Mouse (Mus musculus): ENCODE measurements around the gene Tbc1d10a. TPM values are rescaled to one million over a fixed set of nuclear protein-coding genes. Genes with fewer than 3 reads are reported as not detected.

The Tbc1d10a gene
- polyA plus RNA-seq, 1 experiment from 2014 or later = 41.0 TPM

DNA sequence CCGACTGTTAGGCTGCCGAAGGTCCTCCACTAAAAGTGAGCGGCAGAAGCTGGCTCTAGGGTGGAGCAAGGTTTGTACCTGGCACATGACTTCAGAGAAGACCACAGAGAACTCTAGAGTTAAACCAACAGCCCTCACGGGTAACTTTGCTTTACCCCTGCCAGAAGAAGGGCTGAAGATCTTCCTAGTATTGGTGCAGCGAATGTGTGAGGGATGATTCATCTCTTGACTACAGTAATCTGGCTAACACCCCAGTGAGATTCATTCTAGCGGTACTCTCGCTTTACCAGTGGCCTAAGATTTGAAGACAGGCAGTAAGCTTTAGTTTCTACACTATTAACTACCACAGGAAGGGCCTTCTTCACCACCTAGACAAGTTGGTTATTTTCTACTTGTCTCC lies 19.4 kb downstream of the Tbc1d10a start:
- WGBS = 87% methylated on average over 7 of the region's 7 CpGs
- H3K27me3 ChIP-seq (replicated peaks; ENCODE audit: control insufficient read depth, insufficient read depth, low read length) = no peaks in the 10 kb centered on the region
- ATAC-seq = no peak
- no peak overlapping the region for H3K27ac ChIP-seq (ENCODE audit: low read depth, low read length)
- no peaks in the 10 kb centered on the region for H3K9me3 ChIP-seq (ENCODE audit: control insufficient read depth, low read length)
- H3K36me3 ChIP-seq (ENCODE audit: control insufficient read depth, insufficient read depth, low read length) = peaks cover 8% of the 10 kb centered on the region
- no peak overlapping the region for H3K9ac ChIP-seq (ENCODE audit: low read depth, low read length)
- H3K4me3 ChIP-seq (ENCODE audit: low read length) = no peak overlapping the region
- no peak overlapping the region for H3K4me2 ChIP-seq (ENCODE audit: low read length)
- H3K4me1 ChIP-seq (ENCODE audit: control insufficient read depth, insufficient read depth, low read depth, low read length) = no peaks in the 10 kb centered on the region

DNA sequence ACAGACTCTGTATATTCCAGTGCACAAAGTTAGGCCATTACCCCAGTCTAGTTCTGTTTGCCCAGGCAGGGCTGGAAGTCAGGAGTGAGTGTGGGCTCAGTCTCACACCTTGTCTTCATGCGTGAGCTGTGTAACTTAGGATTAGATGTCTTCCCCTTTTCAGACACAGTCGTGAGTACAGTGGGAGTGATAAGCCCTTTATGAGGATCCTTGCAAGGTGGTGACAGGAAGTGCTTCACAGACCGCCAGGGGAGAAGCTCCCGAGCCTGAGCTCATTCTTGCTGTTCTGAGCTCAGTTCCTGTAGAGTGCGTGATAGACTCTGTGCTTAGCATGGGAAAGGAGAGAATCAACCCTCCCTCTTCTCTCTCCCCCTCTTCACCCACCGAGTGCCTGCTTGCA lies 20.0 kb downstream of the Tbc1d10a start:
- 89% methylated on average over 6 of the region's 6 CpGs for WGBS
- Histone ChIP-seq H3K4me2 (ENCODE audit: low read length) (no peak overlapping the region), H3K9ac (ENCODE audit: low read depth, low read length) (no peak overlapping the region), H3K27me3 (replicated peaks; ENCODE audit: control insufficient read depth, insufficient read depth, low read length) (no peaks in the 10 kb centered on the region), H3K4me3 (ENCODE audit: low read length) (no peak overlapping the region), H3K9me3 (ENCODE audit: control insufficient read depth, low read length) (no peaks in the 10 kb centered on the region), H3K4me1 (ENCODE audit: control insufficient read depth, insufficient read depth, low read depth, low read length) (no peaks in the 10 kb centered on the region), H3K27ac (ENCODE audit: low read depth, low read length) (no peak overlapping the region), H3K36me3 (ENCODE audit: control insufficient read depth, insufficient read depth, low read length) (peaks cover 8% of the 10 kb centered on the region)
- ATAC-seq = no peak

DNA sequence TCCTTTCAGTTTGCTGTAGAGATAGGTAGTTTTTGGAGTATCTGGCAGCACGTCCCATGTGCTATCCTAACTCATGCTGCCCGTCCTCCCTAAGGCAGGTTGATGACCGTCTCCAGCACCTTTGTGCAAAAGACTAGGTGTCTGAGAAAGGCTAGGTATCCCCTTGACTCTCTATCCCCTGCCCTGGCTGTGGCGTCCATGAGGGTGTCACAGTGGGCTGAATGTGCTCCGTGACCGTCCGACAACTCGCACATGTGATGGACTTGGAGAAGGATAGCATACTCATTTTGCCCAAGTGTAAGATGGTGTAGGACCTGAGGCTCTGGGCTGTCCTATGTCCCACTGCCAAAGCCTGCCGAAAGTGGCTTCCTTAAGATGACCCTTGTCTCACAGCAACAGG lies 21.1 kb downstream of the Tbc1d10a start:
- no peaks in the 10 kb centered on the region for H3K4me1 ChIP-seq (ENCODE audit: control insufficient read depth, insufficient read depth, low read depth, low read length)
- H3K27ac ChIP-seq (ENCODE audit: low read depth, low read length) = no peak overlapping the region
- H3K4me2 ChIP-seq (ENCODE audit: low read length) = no peak overlapping the region
- no peaks in the 10 kb centered on the region for H3K9me3 ChIP-seq (ENCODE audit: control insufficient read depth, low read length)
- no peak for ATAC-seq
- H3K4me3 ChIP-seq (ENCODE audit: low read length) = no peak overlapping the region
- H3K27me3 ChIP-seq (replicated peaks; ENCODE audit: control insufficient read depth, insufficient read depth, low read length) = no peaks in the 10 kb centered on the region
- peaks cover 14% of the 10 kb centered on the region for H3K36me3 ChIP-seq (ENCODE audit: control insufficient read depth, insufficient read depth, low read length)
- no peak overlapping the region for H3K9ac ChIP-seq (ENCODE audit: low read depth, low read length)
- WGBS = 95% methylated on average over 9 of the region's 9 CpGs

DNA sequence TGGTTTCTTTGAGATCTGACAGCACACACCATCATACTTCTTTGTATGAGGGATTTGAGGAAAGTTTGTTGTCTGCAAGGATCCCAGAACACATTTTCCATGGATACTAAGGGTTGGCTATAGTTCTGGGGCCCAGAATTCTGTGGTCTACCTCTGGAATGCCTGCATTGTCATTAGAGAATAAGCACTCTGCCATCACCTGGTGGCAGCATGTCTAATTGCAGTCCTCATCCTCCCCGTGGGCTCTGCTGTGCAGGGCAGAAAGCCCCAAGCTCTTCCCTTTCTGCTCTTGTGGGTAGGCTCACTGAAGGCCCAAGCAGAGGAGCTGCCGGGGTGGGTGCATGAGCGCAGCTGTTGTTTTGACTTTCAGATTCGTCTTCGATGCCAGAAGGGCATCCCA lies 23.0 kb downstream of the Tbc1d10a start:
- H3K4me2 ChIP-seq (ENCODE audit: low read length) = no peak overlapping the region
- H3K27me3 ChIP-seq (replicated peaks; ENCODE audit: control insufficient read depth, insufficient read depth, low read length) = no peaks in the 10 kb centered on the region
- no peak overlapping the region for H3K27ac ChIP-seq (ENCODE audit: low read depth, low read length)
- H3K9me3 ChIP-seq (ENCODE audit: control insufficient read depth, low read length) = no peaks in the 10 kb centered on the region
- H3K4me1 ChIP-seq (ENCODE audit: control insufficient read depth, insufficient read depth, low read depth, low read length) = no peaks in the 10 kb centered on the region
- 81% methylated on average over 5 of the region's 5 CpGs for WGBS
- no peak for ATAC-seq
- H3K9ac ChIP-seq (ENCODE audit: low read depth, low read length) = no peak overlapping the region
- peaks cover 28% of the 10 kb centered on the region for H3K36me3 ChIP-seq (ENCODE audit: control insufficient read depth, insufficient read depth, low read length)
- H3K4me3 ChIP-seq (ENCODE audit: low read length) = no peak overlapping the region

DNA sequence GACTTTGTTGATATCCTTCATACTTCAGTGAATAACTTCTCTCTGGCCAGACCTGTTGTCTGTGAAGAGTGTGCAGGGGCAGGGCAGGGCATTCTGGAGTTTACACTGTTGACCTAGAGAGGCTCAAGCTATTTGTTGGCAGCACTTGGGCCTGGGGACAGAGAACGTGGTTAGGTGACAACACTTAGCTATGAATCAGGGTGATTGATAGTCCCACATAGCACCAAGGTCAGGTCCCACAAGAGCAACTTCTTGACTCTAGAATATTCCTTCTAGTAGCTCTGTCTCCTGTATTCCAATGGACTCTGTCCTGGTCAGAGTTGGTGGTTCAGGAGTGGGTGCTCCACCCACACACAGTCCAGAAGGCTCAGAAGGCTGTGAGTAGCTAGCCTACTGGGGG lies 24.2 kb downstream of the Tbc1d10a start:
- Histone ChIP-seq H3K4me2 (ENCODE audit: low read length) (no peak overlapping the region), H3K4me1 (ENCODE audit: control insufficient read depth, insufficient read depth, low read depth, low read length) (no peaks in the 10 kb centered on the region), H3K36me3 (ENCODE audit: control insufficient read depth, insufficient read depth, low read length) (peaks cover 32% of the 10 kb centered on the region), H3K27me3 (replicated peaks; ENCODE audit: control insufficient read depth, insufficient read depth, low read length) (no peaks in the 10 kb centered on the region), H3K4me3 (ENCODE audit: low read length) (no peak overlapping the region), H3K27ac (ENCODE audit: low read depth, low read length) (no peak overlapping the region), H3K9ac (ENCODE audit: low read depth, low read length) (no peak overlapping the region), H3K9me3 (ENCODE audit: control insufficient read depth, low read length) (no peaks in the 10 kb centered on the region)
- no peak for ATAC-seq
- WGBS = 56% methylated on average over 1 of the region's 1 CpGs

DNA sequence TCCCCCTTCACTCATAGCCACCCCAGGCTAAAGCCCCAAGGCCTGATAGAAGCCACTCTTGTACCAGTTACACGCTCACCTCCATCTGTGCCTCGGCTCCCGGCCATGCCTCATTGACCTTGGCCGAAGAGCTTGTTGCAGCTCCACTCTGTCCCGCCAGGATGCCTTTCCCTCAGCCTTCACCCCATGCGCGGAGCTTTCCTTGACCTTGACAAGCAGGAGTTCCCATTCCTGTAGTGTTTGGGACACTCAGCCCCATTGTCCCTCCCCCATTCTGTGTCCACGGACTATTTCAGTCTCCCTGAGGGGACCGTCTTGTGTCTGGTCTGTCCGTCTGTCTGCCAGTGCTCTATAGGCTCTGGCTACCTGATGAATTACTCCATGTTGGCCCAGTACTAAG lies 26.5 kb downstream of the Tbc1d10a start:
- Histone ChIP-seq H3K4me1 (ENCODE audit: control insufficient read depth, insufficient read depth, low read depth, low read length) (peaks cover 3% of the 10 kb centered on the region; the same call in 1 of the 2 replicates), H3K4me2 (ENCODE audit: low read length) (no peak overlapping the region), H3K9me3 (ENCODE audit: control insufficient read depth, low read length) (peaks cover 5% of the 10 kb centered on the region; the same call in 1 of the 2 replicates), H3K9ac (ENCODE audit: low read depth, low read length) (no peak overlapping the region), H3K27me3 (replicated peaks; ENCODE audit: control insufficient read depth, insufficient read depth, low read length) (peaks cover 7% of the 10 kb centered on the region), H3K4me3 (ENCODE audit: low read length) (no peak overlapping the region), H3K36me3 (ENCODE audit: control insufficient read depth, insufficient read depth, low read length) (peaks cover 31% of the 10 kb centered on the region), H3K27ac (ENCODE audit: low read depth, low read length) (no peak overlapping the region)
- ATAC-seq = no peak
- 90% methylated on average over 10 of the region's 10 CpGs for WGBS

DNA sequence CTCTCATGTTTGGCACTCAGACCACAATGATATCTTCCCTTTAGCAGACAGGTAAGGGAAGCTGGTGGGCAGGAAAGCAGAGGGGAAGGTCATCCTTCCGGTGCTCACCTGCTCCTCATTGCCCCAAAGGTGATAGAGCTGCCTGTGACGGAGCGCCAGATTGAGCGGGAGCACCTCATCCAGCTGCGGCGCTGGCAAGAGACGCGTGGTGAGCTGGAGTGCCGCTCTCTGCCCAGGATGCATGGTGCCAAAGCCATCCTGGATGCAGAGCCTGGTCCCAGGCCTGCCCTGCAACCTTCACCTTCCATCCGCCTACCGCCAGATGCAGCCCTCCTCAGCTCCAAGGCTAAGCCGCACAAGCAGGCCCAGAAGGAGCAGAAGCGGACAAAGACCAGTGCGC lies 28.0 kb downstream of the Tbc1d10a start:
- H3K27me3 ChIP-seq (replicated peaks; ENCODE audit: control insufficient read depth, insufficient read depth, low read length) = peaks cover 11% of the 10 kb centered on the region
- WGBS = 91% methylated on average over 14 of the region's 14 CpGs
- no peak overlapping the region for H3K4me2 ChIP-seq (ENCODE audit: low read length)
- no peak for ATAC-seq
- H3K27ac ChIP-seq (ENCODE audit: low read depth, low read length) = no peak overlapping the region
- peaks cover 5% of the 10 kb centered on the region; the same call in 1 of the 2 replicates for H3K9me3 ChIP-seq (ENCODE audit: control insufficient read depth, low read length)
- peaks cover 6% of the 10 kb centered on the region; the same call in 1 of the 2 replicates for H3K4me1 ChIP-seq (ENCODE audit: control insufficient read depth, insufficient read depth, low read depth, low read length)
- H3K36me3 ChIP-seq (ENCODE audit: control insufficient read depth, insufficient read depth, low read length) = peaks cover 30% of the 10 kb centered on the region
- H3K4me3 ChIP-seq (ENCODE audit: low read length) = no peak overlapping the region
- no peak overlapping the region for H3K9ac ChIP-seq (ENCODE audit: low read depth, low read length)

DNA sequence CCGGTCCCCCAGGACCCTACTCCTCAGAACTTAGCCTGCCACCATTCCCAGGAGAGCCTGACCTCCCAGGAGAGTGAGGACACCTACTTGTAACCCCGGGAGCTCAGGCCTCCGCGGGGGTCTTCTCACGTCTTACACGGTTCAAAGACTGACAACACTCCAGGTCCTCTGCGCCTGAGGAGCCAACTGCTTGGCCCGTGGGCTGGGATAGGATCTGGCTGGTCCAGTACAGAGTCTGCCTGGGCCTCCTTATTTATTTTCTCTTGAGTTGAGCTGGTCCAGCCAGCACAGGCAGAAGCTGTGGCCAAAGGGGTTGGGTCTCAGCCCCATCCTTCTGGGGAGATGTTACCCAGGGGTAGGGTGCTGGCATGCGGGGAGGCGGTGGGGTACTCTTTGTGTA lies 28.5 kb downstream of the Tbc1d10a start:
- Histone ChIP-seq H3K27me3 (replicated peaks; ENCODE audit: control insufficient read depth, insufficient read depth, low read length) (peaks cover 11% of the 10 kb centered on the region), H3K4me2 (ENCODE audit: low read length) (no peak overlapping the region), H3K4me1 (ENCODE audit: control insufficient read depth, insufficient read depth, low read depth, low read length) (peaks cover 6% of the 10 kb centered on the region; the same call in 1 of the 2 replicates), H3K9me3 (ENCODE audit: control insufficient read depth, low read length) (peaks cover 5% of the 10 kb centered on the region; the same call in 1 of the 2 replicates), H3K36me3 (ENCODE audit: control insufficient read depth, insufficient read depth, low read length) (peaks cover 27% of the 10 kb centered on the region), H3K4me3 (ENCODE audit: low read length) (no peak overlapping the region), H3K9ac (ENCODE audit: low read depth, low read length) (no peak overlapping the region), H3K27ac (ENCODE audit: low read depth, low read length) (no peak overlapping the region)
- 85% methylated on average over 10 of the region's 10 CpGs for WGBS
- no peak for ATAC-seq

DNA sequence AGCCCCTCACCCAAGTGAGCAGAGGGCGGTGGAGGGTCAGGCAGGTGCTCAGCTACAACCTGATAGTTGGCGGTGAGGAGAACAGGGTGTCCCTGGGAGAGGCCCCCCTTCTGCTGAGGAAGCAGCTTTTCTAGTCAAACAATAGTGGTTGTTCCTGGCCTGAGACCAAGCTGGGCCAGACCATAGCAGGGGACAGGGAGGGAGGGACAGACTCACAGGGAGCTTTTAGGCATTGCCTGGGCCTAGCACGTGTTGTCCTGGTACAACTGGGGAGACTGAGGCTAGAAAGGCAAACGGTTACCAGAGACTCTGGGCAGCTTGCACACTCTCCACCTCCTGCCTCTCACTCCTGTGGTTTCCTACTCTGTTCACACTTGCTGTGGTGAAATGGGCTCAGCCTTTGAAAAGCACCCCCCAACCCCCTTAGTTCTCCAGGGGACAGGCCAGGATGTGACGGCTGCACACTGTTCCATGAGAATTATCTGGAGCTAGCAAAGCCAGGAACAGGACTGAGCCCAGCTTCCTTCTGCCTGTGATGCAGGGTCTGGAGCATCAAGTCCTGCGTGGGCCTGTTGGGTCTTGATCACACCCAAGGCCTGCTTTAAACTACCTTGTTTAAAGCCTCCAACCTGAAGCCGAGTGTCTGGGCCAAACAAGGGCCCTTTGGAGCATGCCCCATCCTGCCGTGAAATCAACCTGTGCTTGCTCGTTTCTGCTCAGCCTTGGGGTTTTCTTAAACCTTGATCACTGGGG lies 29.8 kb downstream of the Tbc1d10a start:
- H3K4me2 ChIP-seq (ENCODE audit: low read length) = no peak overlapping the region
- no peak overlapping the region for H3K9ac ChIP-seq (ENCODE audit: low read depth, low read length)
- H3K36me3 ChIP-seq (ENCODE audit: control insufficient read depth, insufficient read depth, low read length) = peaks cover 24% of the 10 kb centered on the region
- H3K4me1 ChIP-seq (ENCODE audit: control insufficient read depth, insufficient read depth, low read depth, low read length) = peaks cover 6% of the 10 kb centered on the region; the same call in 1 of the 2 replicates
- H3K27me3 ChIP-seq (replicated peaks; ENCODE audit: control insufficient read depth, insufficient read depth, low read length) = peaks cover 11% of the 10 kb centered on the region
- peak; percentile 22; the same call in 1 of the 2 replicates for ATAC-seq
- 81% methylated on average over 9 of the region's 9 CpGs for WGBS
- H3K9me3 ChIP-seq (ENCODE audit: control insufficient read depth, low read length) = peaks cover 5% of the 10 kb centered on the region; the same call in 1 of the 2 replicates
- H3K4me3 ChIP-seq (ENCODE audit: low read length) = no peak overlapping the region
- H3K27ac ChIP-seq (ENCODE audit: low read depth, low read length) = peak overlapping the region; percentile 16; the same call in 1 of the 2 replicates

All from hindbrain, embryonic 16.5 days (tissue).